Mouse (Mus musculus): ENCODE data around the gene Ly6g6d. TPM values are rescaled to one million over a fixed set of nuclear protein-coding genes. Genes with fewer than 3 reads are reported as not detected.

The Ly6g6d gene
- polyA plus RNA-seq, 1 experiment from 2014 or later = 5.8 TPM

- no peak for ATAC-seq
- H3K4me1 ChIP-seq (replicated peaks) = peaks cover 22% of the 10 kb centered on the region
- peaks cover 42% of the 10 kb centered on the region for H3K36me3 ChIP-seq
These were observed 16.9 kb upstream of the Ly6g6d start for GRCm38 (mm10) chr17:35094475-35095365.

GRCm38 (mm10) chr17:35092403-35093198, 14.7 kb upstream of the Ly6g6d start:
- H3K27me3 ChIP-seq (replicated peaks) = no peaks in the 10 kb centered on the region
- peaks cover 27% of the 10 kb centered on the region for H3K36me3 ChIP-seq
- H3K4me3 ChIP-seq (replicated peaks) = no peak overlapping the region
- H3K4me1 ChIP-seq (replicated peaks) = peaks cover 16% of the 10 kb centered on the region
- H3K27ac ChIP-seq = no peak overlapping the region
- no peak overlapping the region for H3K9ac ChIP-seq
- H3K9me3 ChIP-seq = no peaks in the 10 kb centered on the region
- no peak overlapping the region for H3K4me2 ChIP-seq (replicated peaks)
- WGBS = 88% methylated on average over 14 of the region's 14 CpGs
- ATAC-seq = no peak

More at GRCm38 (mm10) chr17:35094475-35095365, 16.9 kb upstream of the Ly6g6d start:
- no peak overlapping the region for H3K27ac ChIP-seq
- WGBS = 83% methylated on average over 15 of the region's 15 CpGs
- H3K9ac ChIP-seq = no peak overlapping the region; the same call in 1 of the 2 replicates
- H3K4me2 ChIP-seq (replicated peaks) = no peak overlapping the region
- H3K9me3 ChIP-seq = no peaks in the 10 kb centered on the region
- H3K27me3 ChIP-seq (replicated peaks) = no peaks in the 10 kb centered on the region
- no peak overlapping the region for H3K4me3 ChIP-seq (replicated peaks)

- Histone ChIP-seq H3K4me2 (replicated peaks) (peak overlapping the region; percentile 66), H3K4me1 (replicated peaks) (peaks cover 16% of the 10 kb centered on the region), H3K27me3 (replicated peaks) (no peaks in the 10 kb centered on the region), H3K4me3 (replicated peaks) (peak overlapping the region; percentile 70), H3K9me3 (no peaks in the 10 kb centered on the region), H3K36me3 (peaks cover 11% of the 10 kb centered on the region), H3K27ac (no peak overlapping the region), H3K9ac (peak overlapping the region; percentile 88)
- 69% methylated on average over 8 of the region's 8 CpGs for WGBS
- no peak for ATAC-seq
These were observed 12.5 kb upstream of the Ly6g6d start for GRCm38 (mm10) chr17:35090166-35090932.

GRCm38 (mm10) chr17:35088825-35089644, 11.2 kb upstream of the Ly6g6d start, which contains the start of gene Abhd16a:
Abhd16a (plus strand) TSS chr17:35089263.
- WGBS = 3% methylated on average over 63 of the region's 67 CpGs
- H3K4me2 ChIP-seq (replicated peaks) = peak within 1 kb of the TSS; percentile 66
- peaks cover 11% of the 10 kb centered on the region for H3K36me3 ChIP-seq
- peaks cover 12% of the 10 kb centered on the region for H3K4me1 ChIP-seq (replicated peaks)
- H3K4me3 ChIP-seq (replicated peaks) = peak within 1 kb of the TSS; percentile 70
- peak within 1 kb of the TSS; percentile 88 for H3K9ac ChIP-seq
- no peaks in the 10 kb centered on the region for H3K9me3 ChIP-seq
- no peaks in the 10 kb centered on the region for H3K27me3 ChIP-seq (replicated peaks)
- H3K27ac ChIP-seq = peak within 1 kb of the TSS; percentile 97
- ATAC-seq = peak; percentile 99

- Histone ChIP-seq H3K27ac (no peak overlapping the region), H3K9ac (no peak overlapping the region), H3K36me3 (peaks cover 11% of the 10 kb centered on the region), H3K4me2 (replicated peaks) (no peak overlapping the region), H3K27me3 (replicated peaks) (no peaks in the 10 kb centered on the region), H3K4me3 (replicated peaks) (no peak overlapping the region), H3K9me3 (no peaks in the 10 kb centered on the region), H3K4me1 (replicated peaks) (peaks cover 12% of the 10 kb centered on the region)
- ATAC-seq = no peak
- WGBS = 45% methylated on average over 2 of the region's 2 CpGs
These were observed 10.3 kb upstream of the Ly6g6d start for GRCm38 (mm10) chr17:35088151-35088550.

- Histone ChIP-seq H3K27me3 (replicated peaks) (no peaks in the 10 kb centered on the region), H3K4me2 (replicated peaks) (no peak within 1 kb of the TSS), H3K27ac (no peak within 1 kb of the TSS), H3K9ac (no peak within 1 kb of the TSS), H3K36me3 (no peaks in the 10 kb centered on the region), H3K4me1 (replicated peaks) (peaks cover 14% of the 10 kb centered on the region), H3K9me3 (no peaks in the 10 kb centered on the region), H3K4me3 (replicated peaks) (no peak within 1 kb of the TSS)
- 61% methylated on average over 7 of the region's 7 CpGs for WGBS
- no peak for ATAC-seq
These were observed 7.5 kb upstream of the Ly6g6d start, which contains the start of gene Ly6g6f for GRCm38 (mm10) chr17:35085208-35085865. Ly6g6f (minus strand) TSS chr17:35085610.

GRCm38 (mm10) chr17:35083929-35084497, 6.1 kb upstream of the Ly6g6d start:
- no peak for ATAC-seq
- H3K4me2 ChIP-seq (replicated peaks) = no peak overlapping the region
- no peak overlapping the region for H3K4me3 ChIP-seq (replicated peaks)
- no peaks in the 10 kb centered on the region for H3K27me3 ChIP-seq (replicated peaks)
- peaks cover 14% of the 10 kb centered on the region; the same call in 1 of the 2 replicates for H3K4me1 ChIP-seq (replicated peaks)
- H3K9ac ChIP-seq = no peak overlapping the region
- WGBS = 71% methylated on average over 3 of the region's 3 CpGs
- no peak overlapping the region for H3K27ac ChIP-seq
- no peaks in the 10 kb centered on the region for H3K9me3 ChIP-seq
- no peaks in the 10 kb centered on the region for H3K36me3 ChIP-seq

- Histone ChIP-seq H3K4me2 (replicated peaks) (no peak overlapping the region), H3K4me1 (replicated peaks) (peaks cover 15% of the 10 kb centered on the region; the same call in 1 of the 2 replicates), H3K9ac (no peak overlapping the region), H3K4me3 (replicated peaks) (no peak overlapping the region), H3K27ac (no peak overlapping the region), H3K9me3 (no peaks in the 10 kb centered on the region), H3K36me3 (no peaks in the 10 kb centered on the region), H3K27me3 (replicated peaks) (no peaks in the 10 kb centered on the region)
- no peak for ATAC-seq
- 82% methylated on average over 16 of the region's 16 CpGs for WGBS
These were observed 5.1 kb upstream of the Ly6g6d start for GRCm38 (mm10) chr17:35082841-35083576.

- 80% methylated on average over 4 of the region's 4 CpGs for WGBS
- H3K27me3 ChIP-seq (replicated peaks) = no peaks in the 10 kb centered on the region
These were observed 2.8 kb upstream of the Ly6g6d start for GRCm38 (mm10) chr17:35080710-35081109.

GRCm38 (mm10) chr17:35080248-35080647, 2.4 kb upstream of the Ly6g6d start:
- WGBS = 34% methylated on average over 6 of the region's 6 CpGs
- peak; percentile 25 for ATAC-seq
- H3K9ac ChIP-seq = no peak overlapping the region

More at GRCm38 (mm10) chr17:35080710-35081109, 2.8 kb upstream of the Ly6g6d start:
- no peak for ATAC-seq
- no peak overlapping the region for H3K4me2 ChIP-seq (replicated peaks)
- H3K9me3 ChIP-seq = no peaks in the 10 kb centered on the region
- no peak overlapping the region for H3K27ac ChIP-seq
- H3K36me3 ChIP-seq = no peaks in the 10 kb centered on the region
- peaks cover 30% of the 10 kb centered on the region for H3K4me1 ChIP-seq (replicated peaks)
- no peak overlapping the region for H3K9ac ChIP-seq
- H3K4me3 ChIP-seq (replicated peaks) = no peak overlapping the region

More at GRCm38 (mm10) chr17:35080248-35080647, 2.4 kb upstream of the Ly6g6d start:
- Histone ChIP-seq H3K36me3 (no peaks in the 10 kb centered on the region), H3K4me1 (replicated peaks) (peaks cover 30% of the 10 kb centered on the region), H3K4me2 (replicated peaks) (no peak overlapping the region), H3K27ac (peak overlapping the region; percentile 48; the same call in 1 of the 2 replicates), H3K27me3 (replicated peaks) (no peaks in the 10 kb centered on the region), H3K4me3 (replicated peaks) (no peak overlapping the region), H3K9me3 (no peaks in the 10 kb centered on the region)

Measured in intestine, embryonic 15.5 days (tissue).